Mouse (Mus musculus) MEL (cell line): Measurements from ENCODE around the gene Hist1h2bc.

Experiments
- E2F4 ChIP-seq: IDR thresholded peaks from 2 replicates; pipeline ENCODE4 v1.6.1; 2011; ENCODE audit warnings: low read depth, low read length, improper control_type of control experiment, borderline replicate concordance
- EP300 ChIP-seq, 2 experiments: IDR thresholded peaks; 2 replicates each; pipeline ENCODE4 v1.6.1; 2011; ENCODE audit warnings: improper control_type of control experiment in 2 of 2, low read length in 2 of 2, low read depth in 1 of 2, mild to moderate bottlenecking in 1 of 2
- GATA1 ChIP-seq: IDR thresholded peaks from 2 replicates; pipeline ENCODE4 v1.6.1; 2011; ENCODE audit warnings: low read depth, low read length, improper control_type of control experiment
- MAFK ChIP-seq: IDR thresholded peaks from 2 replicates; pipeline ENCODE4 v1.6.1; 2011; ENCODE audit warnings: low read depth, mild to moderate bottlenecking, low read length, improper control_type of control experiment, borderline replicate concordance
- MAZ ChIP-seq: IDR thresholded peaks from 2 replicates; pipeline ENCODE4 v1.6.1; 2012; ENCODE audit warnings: low read depth, mild to moderate bottlenecking, inconsistent platforms, low read length, improper control_type of control experiment
- MEF2A ChIP-seq: IDR thresholded peaks from 2 replicates; pipeline ENCODE4 v1.6.1; 2014; ENCODE audit warnings: low read depth, mild to moderate bottlenecking, inconsistent platforms, low read length, improper control_type of control experiment; ENCODE audit not compliant: poor library complexity, insufficient replicate concordance, severe bottlenecking; ENCODE audit errors: extremely low read depth
- POLR2AphosphoS5 ChIP-seq: IDR thresholded peaks from 2 replicates; pipeline ENCODE4 v1.6.1; 2012; ENCODE audit warnings: low read depth, borderline replicate concordance, mild to moderate bottlenecking, inconsistent platforms, low read length, moderate library complexity, mixed read lengths
- TAL1 ChIP-seq: IDR thresholded peaks from 2 replicates; pipeline ENCODE4 v1.6.1; 2012; ENCODE audit warnings: mild to moderate bottlenecking, inconsistent platforms, low read length, moderate library complexity, mixed read lengths
- TCF12 ChIP-seq: IDR thresholded peaks from 2 replicates; pipeline ENCODE4 v1.6.1; 2014; ENCODE audit warnings: low read depth, mild to moderate bottlenecking, inconsistent platforms, low read length, improper control_type of control experiment, moderate library complexity
- ZMIZ1 ChIP-seq: IDR thresholded peaks from 2 replicates; pipeline ENCODE4 v1.6.1; 2012; ENCODE audit warnings: low read depth, mild to moderate bottlenecking, inconsistent platforms, low read length, improper control_type of control experiment, moderate library complexity
- ZNF384 ChIP-seq: IDR thresholded peaks from 2 replicates; pipeline ENCODE4 v1.6.1; 2012; ENCODE audit warnings: low read depth, mild to moderate bottlenecking, inconsistent platforms, low read length, improper control_type of control experiment

- TF ChIP-seq GATA1, result no peak
- TF ChIP-seq E2F4, result no peak
- TF ChIP-seq MEF2A, result no peak
- TF ChIP-seq POLR2AphosphoS5, result peak; percentile 56; the same call in 1 of the 2 replicates
- no peak for TF ChIP-seq TCF12
- no peak for TF ChIP-seq TAL1
- TF ChIP-seq ZMIZ1, result no peak
- no peak for TF ChIP-seq MAZ
- no peak for TF ChIP-seq ZNF384
- TF ChIP-seq MAFK, result no peak
- TF ChIP-seq EP300 (IDR thresholded peaks at IDR 0.05; ENCODE audit: low read depth in 1 of 2, low read length in 2 of 2), result no peak
Measured at GRCm38 (mm10) chr13:23739922-23740252, 55.9 kb downstream of the Hist1h2bc start.
